Mouse (Mus musculus) embryo, embryonic 11.5 days (tissue): ENCODE measurements around the gene Atp6v0a2.

ENCODE experiments used
- DNase-seq: peaks from one replicate; pipeline ENCODE4 v3.0.0-alpha.2; 2012; ENCODE audit warnings: low read depth, low spot score

Gene Atp6v0a2

GRCm38 (mm10) chr5:124636694-124637093, 8.3 kb downstream of the Atp6v0a2 start:
- no peak for DNase-seq

GRCm38 (mm10) chr5:124637300-124637699, 8.9 kb downstream of the Atp6v0a2 start:
- no peak for DNase-seq

GRCm38 (mm10) chr5:124637836-124638235, 9.5 kb downstream of the Atp6v0a2 start:
- no peak for DNase-seq

- DNase-seq: no peak
Observed at GRCm38 (mm10) chr5:124713741-124714140, 85.4 kb downstream of the Atp6v0a2 start.

DNA sequence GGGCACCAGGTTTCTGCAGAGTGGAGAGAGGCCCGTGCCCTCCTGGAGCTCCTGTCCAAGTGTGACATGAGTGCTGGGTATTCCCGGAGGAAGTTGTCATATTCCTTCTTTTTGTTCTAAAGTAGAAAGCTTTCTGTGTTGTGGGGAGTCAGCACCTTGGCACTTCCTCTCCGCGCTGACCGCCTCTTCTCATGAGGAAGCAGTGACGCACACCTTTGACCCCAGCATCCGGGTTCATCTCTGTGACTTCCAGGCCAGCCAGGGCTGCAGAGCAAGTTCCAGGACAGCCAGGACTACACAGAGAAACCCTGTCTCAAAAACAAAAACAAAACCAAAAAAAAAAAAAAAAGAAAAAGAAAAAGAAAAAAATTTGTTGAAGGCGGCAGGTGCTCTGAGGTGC, 86.8 kb downstream of the Atp6v0a2 start:
- DNase-seq: no peak

- DNase-seq: no peak
Observed at GRCm38 (mm10) chr5:124717969-124718368, 89.6 kb downstream of the Atp6v0a2 start.

DNA sequence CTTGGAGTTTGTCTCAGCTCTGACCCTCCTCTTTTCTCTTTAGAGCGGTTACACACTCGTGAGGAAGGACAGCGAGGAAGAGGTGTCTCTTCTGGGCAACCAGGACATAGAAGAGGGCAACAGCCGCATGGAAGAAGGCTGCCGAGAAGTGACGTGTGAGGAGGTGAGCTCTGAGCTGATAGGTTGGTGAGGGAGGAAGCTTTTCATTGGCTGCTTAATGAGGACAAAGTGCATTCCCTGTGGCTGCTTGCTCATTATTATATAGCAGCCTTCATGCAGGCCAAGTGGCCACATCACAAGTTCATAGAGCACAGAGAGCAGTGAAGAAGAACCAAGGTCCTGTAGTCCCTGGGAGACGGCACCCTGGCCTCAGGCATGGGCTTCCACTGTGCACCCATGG, 90.0 kb downstream of the Atp6v0a2 start:
- DNase-seq: no peak

DNA sequence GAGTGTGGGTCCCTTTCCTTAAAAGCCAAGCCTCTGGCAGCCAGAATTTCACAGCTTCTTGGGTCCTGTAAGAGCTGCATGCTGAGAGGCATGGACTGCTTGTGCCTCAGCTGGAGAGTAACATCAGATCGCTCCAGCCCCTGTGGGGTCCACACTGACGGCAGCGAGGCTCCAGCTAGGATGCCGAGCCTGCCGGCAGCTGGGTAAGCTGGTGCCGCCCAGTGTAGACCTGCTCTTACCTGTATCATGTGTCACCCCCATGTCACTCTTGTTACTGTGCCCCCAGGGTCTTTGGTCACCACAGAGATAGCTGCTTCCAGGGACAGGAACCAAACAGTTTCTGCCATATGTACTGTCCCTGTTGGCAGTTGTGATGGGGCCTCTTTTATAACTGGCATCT, 94.7 kb downstream of the Atp6v0a2 start:
- no peak for DNase-seq

DNA sequence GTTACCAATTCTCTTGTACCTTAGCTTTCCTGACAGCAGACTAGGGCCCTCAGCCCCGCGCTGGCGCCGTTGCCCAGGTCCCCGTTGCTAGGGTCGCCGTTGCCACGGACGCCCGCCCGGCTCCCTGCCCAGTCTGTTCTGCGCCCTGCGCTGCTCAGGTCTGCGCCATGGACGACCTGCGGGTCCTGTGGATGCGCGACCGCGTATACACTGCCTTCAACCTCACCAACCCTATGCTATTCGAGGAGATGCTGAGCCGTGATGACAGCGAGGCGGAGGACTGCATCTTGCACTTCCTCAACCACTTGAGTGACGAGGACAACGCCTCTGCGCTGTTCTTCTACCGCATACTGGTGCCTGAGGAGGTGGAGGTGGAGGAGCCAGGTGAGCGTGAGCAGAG, 96.6 kb downstream of the Atp6v0a2 start, which contains the start of gene Dnah10:
TSS of gene Dnah10 (plus strand) at position 89 of the 400 bp plus-strand sequence.
- DNase-seq: no peak

DNA sequence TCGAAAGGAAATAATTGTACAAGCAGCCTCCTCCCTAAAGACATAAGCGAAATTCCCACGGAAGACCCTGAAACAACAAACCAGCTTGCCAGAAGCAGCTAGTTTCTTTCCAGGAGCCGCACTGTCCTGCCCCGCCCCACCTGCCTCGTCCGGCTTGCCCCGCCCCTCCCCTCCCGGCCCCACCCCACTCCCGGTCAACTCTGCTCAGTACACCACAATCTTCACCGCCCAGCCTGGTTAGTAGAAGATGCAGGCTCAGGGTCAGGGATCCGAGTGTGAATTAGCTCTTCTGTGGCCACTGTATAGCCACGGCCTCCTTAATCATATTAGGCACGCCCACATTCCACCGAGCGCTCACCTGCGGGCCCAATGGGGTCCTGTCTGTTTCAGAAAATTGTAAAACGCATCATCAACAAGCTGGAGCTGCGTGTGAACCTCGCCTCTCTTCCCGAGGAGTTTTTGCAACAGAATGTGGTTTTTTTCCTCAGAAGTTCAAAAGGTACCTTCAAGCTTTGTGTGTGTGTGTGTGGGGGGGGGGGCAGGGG, 101.4 kb downstream of the Atp6v0a2 start:
- DNase-seq: no peak

GRCm38 (mm10) chr5:124733961-124734360, 105.6 kb downstream of the Atp6v0a2 start:
- no peak for DNase-seq

DNA sequence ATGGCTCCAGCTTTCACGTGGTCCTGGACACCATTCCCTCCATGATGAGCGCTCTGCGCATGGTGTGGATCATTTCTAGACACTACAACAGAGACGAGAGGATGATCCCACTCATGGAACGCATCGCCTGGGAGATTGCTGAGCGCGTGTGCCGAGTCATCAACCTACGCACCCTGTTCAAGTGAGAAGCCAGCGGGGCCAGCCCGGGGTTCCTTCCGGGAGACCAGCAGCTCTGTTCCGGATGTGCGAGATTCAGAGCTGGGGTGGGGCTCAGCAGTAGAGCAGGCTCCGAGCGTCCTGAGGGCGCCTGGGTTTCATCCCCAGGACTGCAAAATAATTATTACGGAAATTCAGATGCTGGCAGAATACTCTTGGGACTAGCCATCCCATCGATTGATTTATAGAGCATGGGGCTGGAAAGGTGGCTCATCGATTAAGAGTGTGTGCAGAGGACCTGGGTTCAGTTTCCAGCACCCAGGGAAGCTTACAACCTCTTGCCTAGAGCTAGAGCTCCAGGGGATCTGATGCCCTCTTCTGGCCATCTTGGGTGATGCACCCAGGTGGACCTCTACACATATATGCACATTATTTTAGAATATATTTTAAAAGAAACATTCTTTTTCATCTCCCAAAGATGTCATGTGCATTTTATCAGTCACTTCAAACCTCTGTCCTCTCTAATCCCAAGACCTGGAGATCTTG, 113.7 kb downstream of the Atp6v0a2 start:
- DNase-seq: no peak

- DNase-seq: no peak
Observed at GRCm38 (mm10) chr5:124743841-124744240, 115.5 kb downstream of the Atp6v0a2 start.

DNA sequence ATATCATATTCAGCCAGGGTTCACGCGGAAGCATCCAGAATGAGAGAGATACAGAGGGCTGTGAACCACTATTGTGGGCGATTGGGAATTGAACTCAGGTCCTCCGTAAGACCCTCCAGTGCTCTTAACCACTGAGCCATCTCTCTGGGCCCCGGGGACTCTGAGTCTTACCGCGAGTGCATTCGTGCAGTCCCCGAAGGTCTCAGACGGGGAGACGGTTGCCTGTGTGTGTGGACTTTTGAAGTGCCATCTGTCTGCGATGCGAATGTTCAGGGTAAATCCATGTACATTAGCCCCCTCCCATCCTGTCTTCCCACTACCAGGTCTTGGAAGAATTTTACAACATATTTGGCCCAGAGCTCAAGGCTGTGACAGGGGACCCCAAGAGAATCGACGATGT, 117.8 kb downstream of the Atp6v0a2 start:
- no peak for DNase-seq

DNA sequence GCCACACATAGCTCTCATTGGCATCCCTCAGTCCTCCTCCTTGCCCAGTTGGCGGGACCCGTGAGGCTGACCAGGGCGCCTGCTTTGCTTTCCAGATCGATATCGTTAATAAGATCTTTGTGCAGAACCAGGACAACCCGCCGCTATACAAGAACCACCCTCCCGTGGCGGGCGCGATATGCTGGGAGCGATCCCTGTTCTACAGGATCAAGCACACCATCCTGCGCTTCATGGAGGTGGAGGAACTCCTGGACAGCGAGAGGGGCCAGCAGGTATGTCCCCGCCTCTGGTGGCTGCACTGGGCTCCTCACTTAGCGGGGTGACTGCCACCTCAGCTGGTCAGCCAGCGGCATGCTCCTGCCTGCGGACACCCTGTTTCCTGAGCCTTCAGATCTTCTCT, 119.9 kb downstream of the Atp6v0a2 start:
- DNase-seq: no peak

- no peak for DNase-seq
Observed at GRCm38 (mm10) chr5:124751656-124752055, 123.3 kb downstream of the Atp6v0a2 start.

GRCm38 (mm10) chr5:124761011-124761410, 132.6 kb downstream of the Atp6v0a2 start:
- no peak for DNase-seq

GRCm38 (mm10) chr5:124761787-124762186, 133.4 kb downstream of the Atp6v0a2 start:
- no peak for DNase-seq
